Comparison of ENCODE assay signal across 13 mouse cellular contexts in genomic region chr1:92055149-92055548, GRCm38 (mm10).
A peak's percentile ranks its signal among the peaks of the same experiment; 100 is the strongest.
DNase-seq lines count a peak whose midpoint lies in the region; ATAC-seq and TF ChIP-seq lines count a peak whose summit lies in the region.
"Had no signal": no experiment of that assay in that cellular context is flagged by ENCODE, and none has a peak within 500 bp of the region (broad histone marks: within the 10 kb centered on the region; RNA-seq: fewer than 3 reads in every experiment).

No protein-coding gene starts in this region.

- no peaks in the 10 kb centered on the region for H3K27me3 ChIP-seq in heart, embryonic 12.5 days (replicated peaks)
- H3K27me3 ChIP-seq in kidney, embryonic 16.5 days (ENCODE audit: insufficient read depth, low read length) = no peaks in the 10 kb centered on the region
- H3K27me3 ChIP-seq in lung, embryonic 16.5 days (ENCODE audit: control insufficient read depth, insufficient read depth, low read depth, low read length) = no peaks in the 10 kb centered on the region
- H3K27me3 ChIP-seq in myocyte (ENCODE audit: control insufficient read depth, insufficient read depth, insufficient read length) = no peaks in the 10 kb centered on the region

- DNase-seq in heart, postnatal 4 days = no peak
- peak; percentile 27 for DNase-seq in kidney, adult 11 months
- DNase-seq in lung, adult 18-20 months = no peak
- DNase-seq: cerebellum, postnatal 10 days; forebrain, postnatal 0 days; liver; right cerebral cortex, postnatal 14 days had no signal

- no peak for TF ChIP-seq POLR2A in myocyte (IDR thresholded peaks at IDR 0.05; ENCODE audit: insufficient read length, low read depth)

- WGBS in heart, embryonic 12.5 days = 2% methylated on average over 2 of the region's 2 CpGs
- 69% methylated on average over 2 of the region's 2 CpGs for WGBS in kidney, embryonic 16.5 days
- WGBS in lung, embryonic 16.5 days = 5% methylated on average over 2 of the region's 2 CpGs

- H3K79me2 ChIP-seq in myocyte (ENCODE audit: control insufficient read depth, insufficient read depth) = peaks cover 33% of the 10 kb centered on the region

- peaks cover 64% of the 10 kb centered on the region for H3K4me1 ChIP-seq in heart, embryonic 12.5 days (replicated peaks)
- no peaks in the 10 kb centered on the region for H3K4me1 ChIP-seq in kidney, embryonic 16.5 days (ENCODE audit: insufficient read depth, low read length)
- peaks cover 21% of the 10 kb centered on the region for H3K4me1 ChIP-seq in lung, embryonic 16.5 days (replicated peaks; ENCODE audit: control insufficient read depth, insufficient read depth, low read length)

- H3K36me3 ChIP-seq in heart, embryonic 12.5 days = no peaks in the 10 kb centered on the region
- H3K36me3 ChIP-seq in kidney, embryonic 16.5 days (ENCODE audit: insufficient read depth, low read length) = no peaks in the 10 kb centered on the region
- no peaks in the 10 kb centered on the region for H3K36me3 ChIP-seq in lung, embryonic 16.5 days (ENCODE audit: control insufficient read depth, insufficient read depth, low read length)
- peaks cover 5% of the 10 kb centered on the region for H3K36me3 ChIP-seq in myocyte (ENCODE audit: control insufficient read depth, insufficient read depth)

- peak overlapping the region; percentile 0; the same call in 1 of the 2 replicates for H3K4me2 ChIP-seq in heart, embryonic 12.5 days
- H3K4me2 ChIP-seq in kidney, embryonic 16.5 days (replicated peaks; ENCODE audit: low read depth, low read length) = no peak overlapping the region
- H3K4me2 ChIP-seq in lung, embryonic 16.5 days (ENCODE audit: low read depth, low read length) = no peak overlapping the region
- no peak overlapping the region for H3K4me2 ChIP-seq in myocyte (ENCODE audit: low read depth)
- H3K4me2 ChIP-seq: midbrain, embryonic 11.5 days had no signal

- H3K9ac ChIP-seq in heart, embryonic 12.5 days = no peak overlapping the region
- no peak overlapping the region for H3K9ac ChIP-seq in kidney, embryonic 16.5 days (replicated peaks; ENCODE audit: low read length)
- no peak overlapping the region for H3K9ac ChIP-seq in lung, embryonic 16.5 days (ENCODE audit: low read length)
- H3K9ac ChIP-seq: forebrain, postnatal 0 days had no signal

- H3K27ac ChIP-seq in heart, embryonic 12.5 days (ENCODE audit: poor library complexity, severe bottlenecking) = peak overlapping the region; percentile 42
- no peak overlapping the region for H3K27ac ChIP-seq in kidney, embryonic 16.5 days (ENCODE audit: low read length)
- H3K27ac ChIP-seq in lung, embryonic 16.5 days (ENCODE audit: low read length) = no peak overlapping the region
- H3K27ac ChIP-seq: hindbrain, postnatal 0 days had no signal

- H3ac ChIP-seq in myocyte (ENCODE audit: control insufficient read depth, insufficient read length) = no peak overlapping the region

- no peak overlapping the region for H3K4me3 ChIP-seq in heart, embryonic 12.5 days
- H3K4me3 ChIP-seq in kidney, embryonic 16.5 days (ENCODE audit: low read length) = no peak overlapping the region
- H3K4me3 ChIP-seq in lung, embryonic 16.5 days (ENCODE audit: low read length) = no peak overlapping the region
- H3K4me3 ChIP-seq in myocyte = no peak overlapping the region

- H3K9me3 ChIP-seq in heart, embryonic 12.5 days (replicated peaks) = no peaks in the 10 kb centered on the region
- no peaks in the 10 kb centered on the region for H3K9me3 ChIP-seq in kidney, embryonic 16.5 days (ENCODE audit: low read length)
- no peaks in the 10 kb centered on the region for H3K9me3 ChIP-seq in lung, embryonic 16.5 days (ENCODE audit: control insufficient read depth, low read length)

- ATAC-seq in heart, embryonic 12.5 days (ENCODE audit: insufficient number of reproducible peaks, low FRiP score) = no peak
- ATAC-seq in kidney, embryonic 16.5 days (ENCODE audit: low FRiP score, low TSS enrichment) = no peak
- peak; percentile 29; the same call in 1 of the 2 replicates for ATAC-seq in lung, embryonic 16.5 days (ENCODE audit: low read depth)
- ATAC-seq: forebrain, postnatal 0 days; hindbrain, postnatal 0 days had no signal

TF ChIP-seq in myocyte, 11 proteins besides CTCF, POLR2A, EP300 and RAD21:
- peak; percentile 54 to 89 (median 84) for TF ChIP-seq MYOD1 (IDR thresholded peaks at IDR 0.05; ENCODE audit: control insufficient read depth in 1 of 3, insufficient read length in 2 of 3, low read depth in 2 of 3)
- no peak for TF ChIP-seq POLR2AphosphoS2 (IDR thresholded peaks at IDR 0.05; ENCODE audit: insufficient read length, low read depth)
